Mouse (Mus musculus) embryonic fibroblast, embryonic 13.5 days (primary cell): ENCODE results near the gene Wasf3.

Source experiments
- CTCF ChIP-seq: IDR thresholded peaks from 2 replicates; pipeline ENCODE4 v1.5.1; 2011; ENCODE audit warnings: mild to moderate bottlenecking, control low read depth, low read length, moderate library complexity, borderline replicate concordance; ENCODE audit not compliant: insufficient read depth
- POLR2A ChIP-seq: IDR thresholded peaks from 2 replicates; pipeline ENCODE4 v1.6.1; 2011; ENCODE audit warnings: low read depth, mild to moderate bottlenecking, control low read depth, low read length, moderate library complexity

- TF ChIP-seq CTCF (no peak), POLR2A (no peak)
These were observed 14.0 kb upstream of the Wasf3 start for GRCm38 (mm10) chr5:146370794-146371193.
